ENCODE assay signal across 8 mouse cellular contexts in genomic region chr7:102246956-102247797, GRCm38 (mm10). TPM values are rescaled to one million over a fixed set of nuclear protein-coding genes. Genes with fewer than 3 reads are reported as not detected.
DNase-seq lines count a peak whose midpoint lies in the region; ATAC-seq and TF ChIP-seq lines count a peak whose summit lies in the region.

No protein-coding gene starts in this region.

- H3K79me2 ChIP-seq in MEL (ENCODE audit: control insufficient read depth, insufficient read depth, low read length, poor library complexity), result peaks cover 66% of the 10 kb centered on the region

- TF ChIP-seq EP300 in MEL (IDR thresholded peaks at IDR 0.05; ENCODE audit: low read depth in 1 of 2, low read length in 2 of 2), result peak; percentile 61 to 65
- no peak for TF ChIP-seq EP300 in liver, postnatal 0 days (IDR thresholded peaks at IDR 0.05; ENCODE audit: low read depth)

- H3K4me1 ChIP-seq in MEL (ENCODE audit: control insufficient read depth in 1 of 2, insufficient read depth in 2 of 2, low read length in 2 of 2), result peaks cover 32 to 70% of the 10 kb centered on the region in 2 experiments
- H3K4me1 ChIP-seq in hindbrain, embryonic 15.5 days (replicated peaks), result peaks cover 40% of the 10 kb centered on the region
- H3K4me1 ChIP-seq in liver, postnatal 0 days (ENCODE audit: insufficient read depth), result peaks cover 64% of the 10 kb centered on the region

- peak overlapping the region; percentile 95; the same call in 1 of the 2 replicates for H3K4me2 ChIP-seq in hindbrain, embryonic 15.5 days
- peak overlapping the region; percentile 80 for H3K4me2 ChIP-seq in liver, postnatal 0 days (ENCODE audit: low read depth, low read length)

- peak; percentile 98 for DNase-seq in heart, adult 11 months
- DNase-seq in heart, adult 8-10 months (ENCODE audit: low spot score), result no peak
- peak; percentile 64 for DNase-seq in MEL (ENCODE audit: low read depth, low spot score)
- DNase-seq in liver, postnatal 0 days, result no peak
- DNase-seq in adrenal gland, adult 8-10 months, result no peak
- no peak for DNase-seq in adrenal gland, postnatal 14 days
- no peak for DNase-seq in layer of hippocampus, adult 9-11 months

- ATAC-seq in hindbrain, embryonic 15.5 days (ENCODE audit: low FRiP score, low read depth), result no peak
- ATAC-seq in liver, postnatal 0 days, result no peak

- H3K9me3 ChIP-seq in MEL (replicated peaks; ENCODE audit: insufficient read depth, low read length), result no peaks in the 10 kb centered on the region
- no peaks in the 10 kb centered on the region for H3K9me3 ChIP-seq in hindbrain, embryonic 15.5 days
- H3K9me3 ChIP-seq in liver, postnatal 0 days (ENCODE audit: low read length), result no peaks in the 10 kb centered on the region

- peak overlapping the region; percentile 83 to 97 for H3K4me3 ChIP-seq in MEL (ENCODE audit: control insufficient read depth in 1 of 2, insufficient read depth in 1 of 2, low read depth in 2 of 2, low read length in 2 of 2)
- H3K4me3 ChIP-seq in hindbrain, embryonic 15.5 days, result no peak overlapping the region
- peak overlapping the region; percentile 92 for H3K4me3 ChIP-seq in liver, postnatal 0 days (ENCODE audit: low read depth, low read length)

- peak overlapping the region; percentile 99 for H3K27ac ChIP-seq in MEL (ENCODE audit: control insufficient read depth, low read depth, low read length)
- no peak overlapping the region for H3K27ac ChIP-seq in hindbrain, embryonic 15.5 days (replicated peaks)
- H3K27ac ChIP-seq in liver, postnatal 0 days (ENCODE audit: low read depth), result peak overlapping the region; percentile 100

- peaks cover 0 to 61% of the 10 kb centered on the region in 2 experiments; a peak in 2 of 4 replicates for H3K36me3 ChIP-seq in MEL (ENCODE audit: control insufficient read depth in 1 of 2, insufficient read depth in 2 of 2, low read length in 2 of 2)
- no peaks in the 10 kb centered on the region for H3K36me3 ChIP-seq in hindbrain, embryonic 15.5 days
- peaks cover 13% of the 10 kb centered on the region for H3K36me3 ChIP-seq in liver, postnatal 0 days (replicated peaks; ENCODE audit: insufficient read depth, low read length)

- no peak for TF ChIP-seq RAD21 in MEL (IDR thresholded peaks at IDR 0.05; ENCODE audit: low read depth, low read length)

- no peak; a peak in 1 of 4 replicates for TF ChIP-seq POLR2A in MEL (IDR thresholded peaks at IDR 0.05; ENCODE audit: control insufficient read depth in 1 of 2, insufficient read depth in 1 of 2, low read depth in 1 of 2, low read length in 2 of 2, poor library complexity in 1 of 2)

- WGBS in hindbrain, embryonic 15.5 days, result 65% methylated on average over 12 of the region's 12 CpGs
- 28% methylated on average over 12 of the region's 12 CpGs for WGBS in liver, postnatal 0 days (ENCODE audit: insufficient replicate concordance)

- no peak for TF ChIP-seq CTCF in MEL (IDR thresholded peaks at IDR 0.05 in 2 of 3, conservative IDR thresholded peaks at IDR 0.05 in 1 of 3; ENCODE audit: control insufficient read depth in 1 of 3, insufficient read depth in 1 of 3, low read depth in 2 of 3, low read length in 3 of 3, poor library complexity in 1 of 3, severe bottlenecking in 1 of 3)
- no peak for TF ChIP-seq CTCF in liver, postnatal 0 days (IDR thresholded peaks at IDR 0.05; ENCODE audit: low read depth)

- H3K27me3 ChIP-seq in MEL (ENCODE audit: control insufficient read depth in 1 of 2, insufficient read depth in 2 of 2, low read length in 2 of 2), result no peaks in the 10 kb centered on the region
- H3K27me3 ChIP-seq in hindbrain, embryonic 15.5 days, result no peaks in the 10 kb centered on the region
- no peaks in the 10 kb centered on the region for H3K27me3 ChIP-seq in liver, postnatal 0 days (ENCODE audit: insufficient read depth, low read length)

- peak overlapping the region; percentile 97 for H3K9ac ChIP-seq in MEL (ENCODE audit: control insufficient read depth, low read depth, low read length, poor library complexity, severe bottlenecking)
- no peak overlapping the region for H3K9ac ChIP-seq in hindbrain, embryonic 15.5 days
- peak overlapping the region; percentile 93 for H3K9ac ChIP-seq in liver, postnatal 0 days (replicated peaks)

TF ChIP-seq in MEL, 35 proteins besides CTCF, POLR2A, EP300 and RAD21 (continues in another document):
- no peak for TF ChIP-seq BHLHE40 (IDR thresholded peaks at IDR 0.05; ENCODE audit: borderline replicate concordance, low read depth, low read length)
- 0 out of 2 replicates have a peak, but pooled peaks have one; percentile 8 for TF ChIP-seq MAFK (IDR thresholded peaks at IDR 0.05; ENCODE audit: borderline replicate concordance, low read depth, low read length)
- no peak for TF ChIP-seq E2F4 (IDR thresholded peaks at IDR 0.05; ENCODE audit: borderline replicate concordance, low read depth, low read length)
- 0 out of 2 replicates have a peak, but pooled peaks have one; percentile 11 for TF ChIP-seq TBP (IDR thresholded peaks at IDR 0.05; ENCODE audit: low read depth, low read length)
- TF ChIP-seq GABPA (IDR thresholded peaks at IDR 0.05; ENCODE audit: low read depth, low read length), result no peak
- no peak for TF ChIP-seq POLR2AphosphoS2 (IDR thresholded peaks at IDR 0.05; ENCODE audit: low read length)
- no peak for TF ChIP-seq TCF12 (IDR thresholded peaks at IDR 0.05; ENCODE audit: low read depth, low read length)
- no peak for TF ChIP-seq CHD1 (IDR thresholded peaks at IDR 0.05; ENCODE audit: low read depth, low read length)
- peak; percentile 20; the same call in 1 of the 2 replicates for TF ChIP-seq MAZ (IDR thresholded peaks at IDR 0.05; ENCODE audit: low read depth, low read length)
- TF ChIP-seq SMC3 (IDR thresholded peaks at IDR 0.05; ENCODE audit: low read depth, low read length), result no peak
- TF ChIP-seq POLR2AphosphoS5 (IDR thresholded peaks at IDR 0.05; ENCODE audit: borderline replicate concordance, low read depth, low read length), result no peak
- TF ChIP-seq ETS1 (IDR thresholded peaks at IDR 0.05; ENCODE audit: low read depth, low read length), result peak; percentile 74
- TF ChIP-seq ZNF384 (IDR thresholded peaks at IDR 0.05; ENCODE audit: low read depth, low read length), result no peak
- TF ChIP-seq UBTF (IDR thresholded peaks at IDR 0.05; ENCODE audit: borderline replicate concordance, insufficient read depth, low read depth, low read length), result no peak
- TF ChIP-seq CHD2 (IDR thresholded peaks at IDR 0.05; ENCODE audit: low read length), result no peak
- no peak for TF ChIP-seq ELF1 (IDR thresholded peaks at IDR 0.05; ENCODE audit: low read depth, low read length)
- TF ChIP-seq NELFE (IDR thresholded peaks at IDR 0.05; ENCODE audit: low read depth, low read length), result no peak
- TF ChIP-seq TAL1 (IDR thresholded peaks at IDR 0.05; ENCODE audit: low read length), result peak; percentile 18
- TF ChIP-seq ZC3H11A (IDR thresholded peaks at IDR 0.05; ENCODE audit: low read depth, low read length), result no peak
- TF ChIP-seq MYB (IDR thresholded peaks at IDR 0.05; ENCODE audit: low read depth, low read length), result no peak
- no peak for TF ChIP-seq MAX (IDR thresholded peaks at IDR 0.05; ENCODE audit: low read length)
- TF ChIP-seq RCOR1 (IDR thresholded peaks at IDR 0.05; ENCODE audit: low read depth, low read length), result peak; percentile 79
- TF ChIP-seq JUND (IDR thresholded peaks at IDR 0.05; ENCODE audit: low read depth, low read length), result no peak
- TF ChIP-seq USF1 (IDR thresholded peaks at IDR 0.05; ENCODE audit: low read depth, low read length), result no peak

RNA-seq across cellular contexts. Expression of gene Rhog, which starts 8.7 kb away (rescaled TPM):
- 10 to 100 TPM; 17.5 to 20.1 (median 19.2) TPM for total RNA-seq in heart, adult 8-10 months (2022)
- total RNA-seq in MEL (2012; rRNA removed), result 24.1 and 33.3 TPM in 2 replicates
- 100 to 1,000 TPM; 347 to 425 TPM for polyA plus RNA-seq in MEL (2012; ENCODE audit: insufficient read depth in 1 of 2, insufficient read length in 2 of 2, low read depth in 1 of 2, low replicate concordance in 2 of 2, missing spikeins in 1 of 2)
- polyA plus RNA-seq in hindbrain, embryonic 15.5 days (2015; fragmentation: Nextera tagmentation; extraction: Ambion mirVana), result 20.1 and 20.5 TPM in 2 replicates
- 52.3 and 54.5 TPM in 2 replicates for polyA plus RNA-seq in liver, postnatal 0 days (2015; fragmentation: Nextera tagmentation; extraction: Ambion mirVana)
- 10 to 100 TPM; 39.8 to 54.4 (median 47.5) TPM for total RNA-seq in adrenal gland, adult 8-10 months (2022)
- 53.6 and 63.5 TPM in 2 replicates for total RNA-seq in adrenal gland, postnatal 14 days (2021)

RNA-seq across cellular contexts. Expression of gene Stim1, which starts 20.4 kb away (rescaled TPM):
- total RNA-seq in heart, adult 8-10 months (2022), result 10 to 100 TPM; 21.9 to 25.1 (median 24.0) TPM
- 26.1 and 28.2 TPM in 2 replicates for total RNA-seq in MEL (2012; rRNA removed)
- polyA plus RNA-seq in MEL (2012; ENCODE audit: insufficient read depth in 1 of 2, insufficient read length in 2 of 2, low read depth in 1 of 2, low replicate concordance in 2 of 2, missing spikeins in 1 of 2), result 10 to 100 TPM in 1 of 2 experiments, not detected in 1; 65.0 TPM
- 13.6 and 15.1 TPM in 2 replicates for polyA plus RNA-seq in hindbrain, embryonic 15.5 days (2015; fragmentation: Nextera tagmentation; extraction: Ambion mirVana)
- 15.6 and 17.9 TPM in 2 replicates for polyA plus RNA-seq in liver, postnatal 0 days (2015; fragmentation: Nextera tagmentation; extraction: Ambion mirVana)
- total RNA-seq in adrenal gland, adult 8-10 months (2022), result 10 to 100 TPM; 74.4 to 93.6 (median 83.3) TPM
- total RNA-seq in adrenal gland, postnatal 14 days (2021), result 71.0 and 88.3 TPM in 2 replicates

RNA-seq across cellular contexts. Expression of gene Pgap2, which starts 37.2 kb away (rescaled TPM):
- 10 to 100 TPM; 62.6 to 83.1 (median 73.8) TPM for total RNA-seq in heart, adult 8-10 months (2022)
- total RNA-seq in MEL (2012; rRNA removed), result 21.1 and 29.2 TPM in 2 replicates
- polyA plus RNA-seq in MEL (2012; ENCODE audit: insufficient read depth in 1 of 2, insufficient read length in 2 of 2, low read depth in 1 of 2, low replicate concordance in 2 of 2, missing spikeins in 1 of 2), result 10 to 100 TPM in 1 of 2 experiments, not detected in 1; 91.1 TPM
- polyA plus RNA-seq in hindbrain, embryonic 15.5 days (2015; fragmentation: Nextera tagmentation; extraction: Ambion mirVana), result 59.0 and 64.0 TPM in 2 replicates
- polyA plus RNA-seq in liver, postnatal 0 days (2015; fragmentation: Nextera tagmentation; extraction: Ambion mirVana), result 27.2 and 28.7 TPM in 2 replicates
- total RNA-seq in adrenal gland, adult 8-10 months (2022), result 10 to 100 TPM; 76.4 to 94.5 (median 93.0) TPM
- 75.7 and 87.8 TPM in 2 replicates for total RNA-seq in adrenal gland, postnatal 14 days (2021)

RNA-seq across cellular contexts. Expression of gene Nup98, which starts 37.2 kb away (rescaled TPM):
- 10 to 100 TPM; 31.6 to 34.8 (median 32.8) TPM for total RNA-seq in heart, adult 8-10 months (2022)
- total RNA-seq in MEL (2012; rRNA removed), result 25.9 and 31.7 TPM in 2 replicates
- 100 to 1,000 TPM in 1 of 2 experiments, 10 to 100 TPM in 1; 45.2 to 195 TPM for polyA plus RNA-seq in MEL (2012; ENCODE audit: insufficient read depth in 1 of 2, insufficient read length in 2 of 2, low read depth in 1 of 2, low replicate concordance in 2 of 2, missing spikeins in 1 of 2)
- polyA plus RNA-seq in hindbrain, embryonic 15.5 days (2015; fragmentation: Nextera tagmentation; extraction: Ambion mirVana), result 19.0 and 20.6 TPM in 2 replicates
- polyA plus RNA-seq in liver, postnatal 0 days (2015; fragmentation: Nextera tagmentation; extraction: Ambion mirVana), result 7.0 and 8.6 TPM in 2 replicates
- 10 to 100 TPM; 56.0 to 84.3 (median 74.0) TPM for total RNA-seq in adrenal gland, adult 8-10 months (2022)
- 56.4 and 61.3 TPM in 2 replicates for total RNA-seq in adrenal gland, postnatal 14 days (2021)

Comparison
In these comparisons a context has a peak if more than half of its experiments do, and no peak if none do; other contexts are left out.
1. DNase-seq: peak in heart, adult 11 months (single experiment) and MEL (single experiment); none in heart, adult 8-10 months (single experiment), liver, postnatal 0 days (single experiment), adrenal gland, adult 8-10 months (single experiment), adrenal gland, postnatal 14 days (single experiment) and layer of hippocampus, adult 9-11 months (single experiment).